Mouse (Mus musculus) stomach, embryonic 15.5 days (tissue): ENCODE data around the gene Tmem258. TPM values are rescaled to one million over a fixed set of nuclear protein-coding genes. Genes with fewer than 3 reads are reported as not detected.

ENCODE experiments used
- ATAC-seq: fragments of 200-750 bp; cut with Nextera tagmentation; 2 replicates; pipeline ENCODE4 v1.8.0; 2017; ENCODE audit warnings: low read depth, moderate number of reproducible peaks, moderate TSS enrichment; ENCODE audit not compliant: insufficient read depth, low FRiP score
- H3K27ac ChIP-seq: fragments of 300-500 bp; sonication (generic); 2 replicates; pipeline ENCODE4 v1.5.1; 2015; ENCODE audit warnings: mild to moderate bottlenecking, inconsistent platforms
- H3K27me3 ChIP-seq: fragments of 300-500 bp; sonication (generic); replicated peaks from 2 replicates; pipeline ENCODE4 v1.6.1; 2015; ENCODE audit warnings: inconsistent platforms
- H3K36me3 ChIP-seq: fragments of 300-500 bp; sonication (generic); 2 replicates; pipeline ENCODE4 v1.6.1; 2015; ENCODE audit warnings: inconsistent platforms
- H3K4me1 ChIP-seq: fragments of 300-500 bp; sonication (generic); 2 replicates; pipeline ENCODE4 v1.6.1; 2015; ENCODE audit warnings: inconsistent platforms
- H3K4me2 ChIP-seq: fragments of 300-500 bp; sonication (generic); 2 replicates; pipeline ENCODE4 v1.6.1; 2015; ENCODE audit warnings: mild to moderate bottlenecking, inconsistent platforms
- H3K4me3 ChIP-seq: fragments of 300-500 bp; sonication (generic); replicated peaks from 2 replicates; pipeline ENCODE4 v1.5.1; 2015; ENCODE audit warnings: inconsistent platforms
- H3K9ac ChIP-seq: fragments of 300-500 bp; sonication (generic); 2 replicates; pipeline ENCODE4 v1.6.1; 2015; ENCODE audit warnings: inconsistent platforms
- H3K9me3 ChIP-seq: fragments of 300-500 bp; sonication (generic); 2 replicates; pipeline ENCODE4 v1.6.1; 2016; ENCODE audit warnings: inconsistent platforms
- WGBS: fragments of 180-500 bp; shearing (Covaris S2); methylation state at CpG from one replicate; pipeline ENCODE4 v1.1.7; 2015; 5-methylcytosine and 5-hydroxymethylcytosine counted together
- polyA plus RNA-seq: library from polyadenylated mRNA; unstranded; fragments of >200 nt; fragmentation: Nextera tagmentation; extraction: Ambion mirVana; gene quantifications from 2 replicates; pipeline ENCODE4 v1.2.1, GENCODE M21; 2015

Tmem258 gene
- polyA plus RNA-seq, 1 experiment from 2014 or later: 509 TPM

GRCm38 (mm10) chr19:10225767-10226166, 22.0 kb downstream of the Tmem258 start:
- Histone ChIP-seq H3K4me3 (peak overlapping the region; percentile 26; the same call in 1 of the 2 replicates), H3K9ac (no peak overlapping the region), H3K36me3 (peaks cover 4% of the 10 kb centered on the region; the same call in 1 of the 2 replicates), H3K9me3 (no peaks in the 10 kb centered on the region), H3K4me2 (peak overlapping the region; percentile 48; the same call in 1 of the 2 replicates), H3K27ac (peak overlapping the region; percentile 83), H3K27me3 (no peaks in the 10 kb centered on the region), H3K4me1 (peaks cover 26% of the 10 kb centered on the region)
- WGBS: 33% methylated on average over 4 of the region's 4 CpGs
- no peak for ATAC-seq

DNA sequence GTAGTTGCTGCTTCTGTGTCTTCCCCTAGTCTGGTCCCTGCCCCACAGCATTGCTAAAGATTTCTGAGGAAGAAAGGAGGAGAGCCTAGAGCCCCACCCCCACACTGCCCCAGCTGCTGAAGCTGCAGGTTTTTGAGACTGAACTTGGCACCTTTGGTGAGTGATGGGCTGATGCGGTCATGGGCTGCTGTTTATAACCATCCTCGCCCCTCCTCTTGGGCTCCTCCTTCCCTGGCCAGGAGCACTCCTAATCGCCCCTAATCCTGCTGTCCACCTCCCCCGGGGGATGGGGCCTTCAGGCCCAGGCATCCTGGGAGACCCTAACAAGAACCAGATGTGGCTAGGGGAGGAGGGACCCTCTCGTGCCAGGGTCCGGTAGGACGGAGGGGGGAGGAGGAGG, 27.2 kb downstream of the Tmem258 start:
- no peaks in the 10 kb centered on the region for H3K9me3 ChIP-seq
- no peak overlapping the region for H3K9ac ChIP-seq
- no peak overlapping the region for H3K4me3 ChIP-seq
- ATAC-seq: no peak; the same call in 1 of the 2 replicates
- 0 out of 2 replicates have a peak overlapping the region, but pooled peaks have one; percentile 2 for H3K27ac ChIP-seq
- H3K4me2 ChIP-seq: no peak overlapping the region
- no peaks in the 10 kb centered on the region for H3K27me3 ChIP-seq
- peaks cover 21% of the 10 kb centered on the region for H3K4me1 ChIP-seq
- no peaks in the 10 kb centered on the region for H3K36me3 ChIP-seq
- WGBS: 18% methylated on average over 7 of the region's 7 CpGs

DNA sequence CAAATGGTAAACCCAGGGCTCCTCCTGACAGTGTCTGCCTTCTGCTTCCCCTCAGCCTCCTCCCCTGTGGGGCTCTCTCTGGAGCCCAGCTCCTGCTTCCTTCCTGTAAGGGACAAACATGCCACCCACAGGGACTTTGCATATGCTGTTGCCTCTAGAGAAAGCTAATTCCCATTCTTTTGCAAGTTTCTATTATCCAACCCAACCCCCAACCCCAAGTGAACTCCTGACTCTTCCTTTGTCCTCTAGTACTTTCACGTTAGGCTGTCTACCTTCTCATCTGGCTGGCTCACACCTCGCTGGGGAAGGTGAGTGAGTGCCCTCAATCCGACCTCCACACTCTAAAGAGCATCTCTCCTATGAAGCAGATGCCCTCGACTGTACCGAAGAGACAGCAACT, 28.1 kb downstream of the Tmem258 start:
- H3K4me1 ChIP-seq: peaks cover 27% of the 10 kb centered on the region
- ATAC-seq: no peak
- WGBS: 36% methylated on average over 5 of the region's 5 CpGs
- no peak overlapping the region for H3K4me2 ChIP-seq
- H3K36me3 ChIP-seq: no peaks in the 10 kb centered on the region
- H3K27ac ChIP-seq: no peak overlapping the region
- no peak overlapping the region for H3K9ac ChIP-seq
- no peaks in the 10 kb centered on the region for H3K27me3 ChIP-seq
- no peaks in the 10 kb centered on the region for H3K9me3 ChIP-seq
- no peak overlapping the region for H3K4me3 ChIP-seq

DNA sequence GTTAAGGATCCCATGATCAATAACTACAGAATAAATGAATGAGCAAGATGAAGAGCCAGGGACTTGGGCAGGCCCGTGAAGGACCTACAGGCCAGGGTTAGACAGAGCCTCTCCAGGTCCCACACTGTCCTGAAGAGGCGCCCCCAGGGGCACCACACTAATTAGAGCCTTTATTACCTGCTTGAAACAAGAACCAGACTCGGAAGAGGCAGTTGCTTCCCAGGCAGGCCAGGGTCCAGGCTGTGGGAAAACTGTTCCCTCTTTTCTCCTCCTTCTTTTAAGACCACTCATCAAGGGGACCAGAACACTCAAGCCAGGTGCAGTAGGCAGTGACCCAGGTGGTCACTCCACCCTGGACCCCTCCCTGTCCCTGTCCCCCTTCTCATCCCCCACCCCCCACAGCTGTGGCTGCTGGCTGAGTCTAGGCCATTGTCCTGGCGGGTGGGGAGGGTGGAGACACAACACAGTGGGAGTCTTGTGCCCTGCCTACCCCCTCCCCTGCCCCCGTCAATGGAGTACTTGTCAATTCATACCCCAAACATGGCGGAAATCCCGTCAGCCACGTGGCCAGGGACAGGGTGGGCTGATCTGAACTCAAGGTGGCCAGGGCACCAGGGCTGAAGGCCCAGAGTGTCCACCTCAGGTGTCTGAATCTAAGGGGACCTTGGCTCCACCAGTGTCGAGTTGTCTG, 28.7 kb downstream of the Tmem258 start:
- Histone ChIP-seq H3K4me3 (no peak overlapping the region), H3K36me3 (no peaks in the 10 kb centered on the region), H3K4me1 (peaks cover 27% of the 10 kb centered on the region), H3K9ac (no peak overlapping the region), H3K27me3 (no peaks in the 10 kb centered on the region), H3K27ac (no peak overlapping the region), H3K9me3 (no peaks in the 10 kb centered on the region), H3K4me2 (no peak overlapping the region)
- WGBS: 47% methylated on average over 9 of the region's 9 CpGs
- ATAC-seq: no peak

- 54% methylated on average over 9 of the region's 9 CpGs for WGBS
- Histone ChIP-seq H3K9me3 (no peaks in the 10 kb centered on the region), H3K4me1 (peaks cover 37% of the 10 kb centered on the region), H3K4me3 (peak overlapping the region; percentile 1; the same call in 1 of the 2 replicates), H3K9ac (no peak overlapping the region), H3K27ac (peak overlapping the region; percentile 79), H3K4me2 (peak overlapping the region; percentile 37), H3K27me3 (no peaks in the 10 kb centered on the region), H3K36me3 (no peaks in the 10 kb centered on the region)
- peak; percentile 68 for ATAC-seq
Observed at GRCm38 (mm10) chr19:10235784-10236565, 32.2 kb downstream of the Tmem258 start.

GRCm38 (mm10) chr19:10238477-10238876, 34.7 kb downstream of the Tmem258 start:
- Histone ChIP-seq H3K4me2 (peak overlapping the region; percentile 90), H3K27ac (peak overlapping the region; percentile 62), H3K4me3 (peak overlapping the region; percentile 56), H3K27me3 (no peaks in the 10 kb centered on the region), H3K9me3 (no peaks in the 10 kb centered on the region), H3K9ac (no peak overlapping the region), H3K4me1 (peaks cover 33% of the 10 kb centered on the region), H3K36me3 (no peaks in the 10 kb centered on the region)
- ATAC-seq: peak; percentile 18; the same call in 1 of the 2 replicates
- WGBS: 26% methylated on average over 3 of the region's 3 CpGs

GRCm38 (mm10) chr19:10239419-10239818, 35.6 kb downstream of the Tmem258 start:
- peaks cover 33% of the 10 kb centered on the region for H3K4me1 ChIP-seq
- no peak for ATAC-seq
- no peak overlapping the region for H3K9ac ChIP-seq
- no peaks in the 10 kb centered on the region for H3K36me3 ChIP-seq
- no peaks in the 10 kb centered on the region for H3K27me3 ChIP-seq
- H3K27ac ChIP-seq: peak overlapping the region; percentile 62; the same call in 1 of the 2 replicates
- 15% methylated on average over 2 of the region's 2 CpGs for WGBS
- peak overlapping the region; percentile 90 for H3K4me2 ChIP-seq
- H3K4me3 ChIP-seq: peak overlapping the region; percentile 56
- H3K9me3 ChIP-seq: no peaks in the 10 kb centered on the region

- H3K4me3 ChIP-seq: peak overlapping the region; percentile 56
Observed at GRCm38 (mm10) chr19:10239975-10240653, 36.3 kb downstream of the Tmem258 start.

DNA sequence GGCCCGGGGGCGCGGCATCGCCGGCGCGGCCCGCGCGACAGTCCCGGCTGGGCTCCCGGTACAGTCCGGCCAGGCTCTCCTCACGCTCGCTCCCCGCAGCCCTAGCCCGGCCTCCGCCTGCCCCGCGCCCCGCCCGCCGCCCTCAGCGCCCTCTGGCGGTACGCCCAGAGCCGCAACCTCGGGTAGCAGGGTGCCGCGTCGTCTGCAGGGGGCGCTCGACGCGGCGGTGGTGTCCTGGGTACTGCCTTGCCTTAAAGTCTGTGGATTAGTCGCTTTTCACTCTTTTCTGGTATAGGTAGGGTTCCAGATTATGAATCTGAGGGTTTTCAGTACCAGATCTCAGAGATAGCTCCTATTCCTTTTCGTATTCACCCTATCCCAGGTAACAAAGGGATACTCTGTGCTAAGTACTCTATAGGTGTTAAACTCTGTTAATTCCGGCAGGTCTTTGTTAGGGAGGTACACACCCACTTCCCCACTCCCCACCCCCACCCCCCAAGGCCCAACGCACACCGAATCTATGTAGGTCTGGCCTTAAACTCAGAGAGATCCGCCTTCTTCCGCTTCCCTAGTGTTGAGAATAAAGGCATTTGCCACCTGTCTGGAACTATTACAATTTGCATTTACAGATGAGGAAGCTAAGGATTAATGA, 37.0 kb downstream of the Tmem258 start, which contains the start of gene Myrf:
TSS of gene Myrf (minus strand) at position 95 of the 652 bp plus-strand sequence.
- Histone ChIP-seq H3K36me3 (no peaks in the 10 kb centered on the region), H3K9ac (peak within 1 kb of the TSS; percentile 49), H3K27me3 (no peaks in the 10 kb centered on the region), H3K4me2 (peak within 1 kb of the TSS; percentile 90), H3K4me3 (peak within 1 kb of the TSS; percentile 56), H3K27ac (peak within 1 kb of the TSS; percentile 62), H3K9me3 (no peaks in the 10 kb centered on the region), H3K4me1 (peaks cover 26% of the 10 kb centered on the region)
- WGBS: 6% methylated on average over 43 of the region's 43 CpGs
- peak; percentile 85 for ATAC-seq

More at GRCm38 (mm10) chr19:10239975-10240653, 36.3 kb downstream of the Tmem258 start:
- Histone ChIP-seq H3K4me2 (peak overlapping the region; percentile 90), H3K9me3 (no peaks in the 10 kb centered on the region), H3K9ac (peak overlapping the region; percentile 49), H3K4me1 (peaks cover 30% of the 10 kb centered on the region), H3K27me3 (no peaks in the 10 kb centered on the region), H3K36me3 (no peaks in the 10 kb centered on the region), H3K27ac (peak overlapping the region; percentile 62)
- 2% methylated on average over 26 of the region's 26 CpGs for WGBS
- ATAC-seq: no peak

- peaks cover 31% of the 10 kb centered on the region for H3K4me1 ChIP-seq
- no peaks in the 10 kb centered on the region for H3K27me3 ChIP-seq
- H3K27ac ChIP-seq: no peak overlapping the region
- H3K9ac ChIP-seq: no peak overlapping the region
- no peaks in the 10 kb centered on the region for H3K9me3 ChIP-seq
- no peak overlapping the region for H3K4me2 ChIP-seq
- no peaks in the 10 kb centered on the region for H3K36me3 ChIP-seq
- no peak for ATAC-seq
- WGBS: 23% methylated on average over 8 of the region's 8 CpGs
- H3K4me3 ChIP-seq: no peak overlapping the region
Observed at GRCm38 (mm10) chr19:10242916-10243315, 39.1 kb downstream of the Tmem258 start.

- H3K4me3 ChIP-seq: no peak overlapping the region
- H3K27me3 ChIP-seq: no peaks in the 10 kb centered on the region
- H3K36me3 ChIP-seq: no peaks in the 10 kb centered on the region
- no peak overlapping the region for H3K27ac ChIP-seq
- no peak for ATAC-seq
- no peak overlapping the region for H3K4me2 ChIP-seq
- peaks cover 32% of the 10 kb centered on the region for H3K4me1 ChIP-seq
- 16% methylated on average over 3 of the region's 3 CpGs for WGBS
- no peak overlapping the region for H3K9ac ChIP-seq
- no peaks in the 10 kb centered on the region for H3K9me3 ChIP-seq
Observed at GRCm38 (mm10) chr19:10244183-10244582, 40.4 kb downstream of the Tmem258 start.
